Mouse (Mus musculus): Measurements from ENCODE around the gene Pop7.

DNA sequence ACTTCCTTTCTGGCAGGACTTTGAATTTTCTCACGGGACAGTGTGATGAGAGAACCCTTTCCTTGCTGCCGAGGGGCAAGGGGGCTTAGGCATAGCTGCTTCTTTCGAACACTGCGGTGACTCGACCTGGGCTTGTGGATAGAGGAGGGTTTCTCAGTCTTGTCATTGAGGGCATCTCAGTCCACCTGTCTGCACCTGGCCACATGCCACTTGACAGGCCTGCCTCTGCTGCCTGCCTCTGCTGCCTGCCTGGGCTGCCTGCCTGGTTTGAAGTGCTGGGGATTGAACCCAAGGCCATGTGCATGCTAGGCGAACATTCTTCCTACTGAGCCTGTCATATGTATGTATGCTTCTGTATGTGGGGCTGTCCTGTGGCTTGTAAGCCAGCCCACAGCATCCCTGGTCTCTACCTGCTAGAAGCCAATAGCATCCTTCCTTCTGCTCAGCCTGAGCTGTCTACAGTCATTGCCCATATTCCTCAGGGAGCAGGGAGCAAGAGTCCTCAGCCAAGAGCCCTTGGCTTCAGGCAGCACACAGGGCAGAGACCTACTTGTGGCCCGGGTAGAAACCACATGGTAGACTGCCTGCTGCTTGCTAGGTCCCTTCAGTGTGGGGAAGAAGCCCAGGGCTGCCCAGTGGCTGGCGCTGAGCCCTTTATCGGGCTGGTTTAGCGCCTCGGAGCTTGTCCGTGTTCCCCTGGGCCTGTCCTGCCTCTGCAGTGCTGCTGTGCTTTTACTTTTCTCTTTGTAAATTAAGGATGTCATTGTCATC is 11.8 kb upstream of the Pop7 start:
- no peak for TF ChIP-seq EP300 (IDR thresholded peaks at IDR 0.05)
- TF ChIP-seq CTCF (IDR thresholded peaks at IDR 0.05), result no peak
